Mouse (Mus musculus) midbrain, embryonic 15.5 days (tissue): ENCODE data around the gene Syne2. TPM values are rescaled to one million over a fixed set of nuclear protein-coding genes. Genes with fewer than 3 reads are reported as not detected.
A peak's percentile ranks its signal among the peaks of the same experiment; 100 is the strongest.

Experiments
- microRNA-seq: library from miRNA; unstranded; fragments of <30 nt; microRNA quantifications from one replicate; pipeline ENCODE4, GENCODE M21; 2016
- polyA plus RNA-seq: library from polyadenylated mRNA; unstranded; fragments of >200 nt; fragmentation: Nextera tagmentation; extraction: Ambion mirVana; gene quantifications from 2 replicates; pipeline ENCODE4 v1.2.1, GENCODE M21; 2015

The Syne2 gene
- polyA plus RNA-seq, 1 experiment from 2014 or later: 56.0 TPM

Small RNAs within 50 kb of the gene (microRNA-seq; reads per million reads assigned to microRNA genes)
- gene Mir5101: 3.9 reads per million, percentile 19 among the genes with 10 or more reads in this experiment

Other genes with a start within 250 kb of the Syne2 start
- 20.9 and 21.3 TPM in 2 replicates for gene Ppp2r5e, start 221.9 kb upstream of the Syne2 start, polyA plus RNA-seq
- 4.7 and 5.1 TPM in 2 replicates for gene Wdr89, start 148.6 kb upstream of the Syne2 start, polyA plus RNA-seq
- gene Sgpp1, start 82.4 kb upstream of the Syne2 start, polyA plus RNA-seq: 12.2 and 12.5 TPM in 2 replicates